Mouse (Mus musculus): ENCODE data around the gene Fam193b.
"Not testable (repeated sequence)": the region's sequence is repeated elsewhere in the genome, so short reads cannot be mapped to it uniquely, and the experiment has no call there.

The Fam193b gene

GRCm38 (mm10) chr13:55571027-55571751, at the start of gene Fam193b:
Gene Fam193b (minus strand): TSS chr13:55571120.
- peak; percentile 93 to 95 for DNase-seq (ENCODE audit: low spot score in 2 of 2)

- DNase-seq (ENCODE audit: low spot score in 2 of 2) = no peak
These were observed 49.4 kb upstream of the Fam193b start for GRCm38 (mm10) chr13:55620275-55620674.

- no peak for DNase-seq (ENCODE audit: low spot score in 2 of 2)
These were observed 48.4 kb upstream of the Fam193b start for GRCm38 (mm10) chr13:55619328-55619727.

GRCm38 (mm10) chr13:55613471-55613870, 42.6 kb upstream of the Fam193b start:
- no peak for DNase-seq (ENCODE audit: low spot score in 2 of 2)

GRCm38 (mm10) chr13:55611996-55612395, 41.1 kb upstream of the Fam193b start:
- no peak for DNase-seq (ENCODE audit: low spot score in 2 of 2)

- no peak for DNase-seq (ENCODE audit: low spot score in 2 of 2)
These were observed 36.7 kb upstream of the Fam193b start for GRCm38 (mm10) chr13:55607624-55608006.

- no peak for DNase-seq (ENCODE audit: low spot score in 2 of 2)
These were observed 36.1 kb upstream of the Fam193b start for GRCm38 (mm10) chr13:55606899-55607623.

GRCm38 (mm10) chr13:55604606-55605005, 33.7 kb upstream of the Fam193b start:
- no peak for DNase-seq (ENCODE audit: low spot score in 2 of 2)

GRCm38 (mm10) chr13:55601611-55602010, 30.7 kb upstream of the Fam193b start:
- DNase-seq (ENCODE audit: low spot score in 2 of 2) = peak; percentile 65 to 74

- DNase-seq (ENCODE audit: low spot score in 2 of 2) = peak; percentile 34 to 57
These were observed 29.7 kb upstream of the Fam193b start for GRCm38 (mm10) chr13:55600657-55601056.

GRCm38 (mm10) chr13:55599566-55600540, 28.9 kb upstream of the Fam193b start, which contains the start of gene B4galt7:
Gene B4galt7 (plus strand): TSS chr13:55599896.
- DNase-seq (ENCODE audit: low spot score in 2 of 2) = peak; percentile 79 to 80

- DNase-seq (ENCODE audit: low spot score in 2 of 2) = no peak
These were observed 25.9 kb upstream of the Fam193b start for GRCm38 (mm10) chr13:55596802-55597201.

- no peak for DNase-seq (ENCODE audit: low spot score in 2 of 2)
These were observed 24.5 kb upstream of the Fam193b start for GRCm38 (mm10) chr13:55595375-55595774.

GRCm38 (mm10) chr13:55593254-55593747, 22.4 kb upstream of the Fam193b start:
- DNase-seq (ENCODE audit: low spot score in 2 of 2) = no peak

- DNase-seq (ENCODE audit: low spot score in 2 of 2) = peak; percentile 96
These were observed 21.8 kb upstream of the Fam193b start for GRCm38 (mm10) chr13:55592512-55593253.

GRCm38 (mm10) chr13:55591961-55592490, 21.1 kb upstream of the Fam193b start:
- no peak for DNase-seq (ENCODE audit: low spot score in 2 of 2)

- no peak for DNase-seq (ENCODE audit: low spot score in 2 of 2)
These were observed 7.2 kb upstream of the Fam193b start for GRCm38 (mm10) chr13:55578086-55578485.

GRCm38 (mm10) chr13:55576872-55577271, 6.0 kb upstream of the Fam193b start:
- DNase-seq (ENCODE audit: low spot score in 2 of 2) = not testable (repeated sequence)

- no peak for DNase-seq (ENCODE audit: low spot score in 2 of 2)
These were observed 5.0 kb upstream of the Fam193b start for GRCm38 (mm10) chr13:55575932-55576331.

- no peak for DNase-seq (ENCODE audit: low spot score in 2 of 2)
These were observed 3.4 kb upstream of the Fam193b start for GRCm38 (mm10) chr13:55574321-55574720.

- DNase-seq (ENCODE audit: low spot score in 2 of 2) = no peak
These were observed 2.5 kb upstream of the Fam193b start, which contains the start of gene Tmed9 for GRCm38 (mm10) chr13:55573432-55573831. Gene Tmed9 (plus strand): TSS chr13:55573732.
